Mouse (Mus musculus): Measurements from ENCODE around the gene Palm3.

DNA sequence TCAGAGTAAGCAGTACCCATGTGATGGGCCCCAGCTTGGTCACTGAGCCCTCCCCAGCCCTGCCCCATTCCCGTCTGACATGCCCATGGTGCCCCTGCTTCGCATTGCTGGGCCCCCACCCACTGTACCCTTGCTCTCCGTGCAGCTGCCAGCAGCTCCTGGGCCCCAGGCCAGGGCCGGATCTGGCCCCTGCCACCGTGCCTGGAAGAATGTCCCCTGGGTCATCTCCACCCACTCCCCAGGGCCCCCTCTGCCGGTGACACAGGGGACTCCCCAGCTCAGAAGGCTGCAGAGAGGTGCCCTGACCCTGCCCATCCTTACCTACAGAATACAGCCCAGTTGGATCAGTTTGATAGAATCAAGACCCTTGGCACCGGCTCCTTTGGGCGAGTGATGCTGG is 40.4 kb upstream of the Palm3 start:
- TF ChIP-seq EP300 (IDR thresholded peaks at IDR 0.05; ENCODE audit: low read depth) (no peak), CTCF (IDR thresholded peaks at IDR 0.05; ENCODE audit: low read depth) (no peak; the same call in 1 of the 2 replicates)

Measured in liver, embryonic 14.5 days (tissue).